Mouse (Mus musculus) thymus, adult 2 months (tissue): ENCODE measurements around the gene Zfp719. TPM values are rescaled to one million over a fixed set of nuclear protein-coding genes. Genes with fewer than 3 reads are reported as not detected.

ENCODE experiments used
- DNase-seq: peaks from one replicate; pipeline ENCODE4 v3.0.0; 2021
- H3K27ac ChIP-seq: fragments of 200-500 bp; 2 replicates; pipeline ENCODE4 v1.5.1; 2012; ENCODE audit warnings: low read length, control low read depth; ENCODE audit not compliant: control insufficient read depth, insufficient read depth
- H3K27me3 ChIP-seq: fragments of 200-500 bp; 2 replicates; pipeline ENCODE4 v1.6.1; 2012; ENCODE audit warnings: mild to moderate bottlenecking, low read length, moderate library complexity, mixed read lengths; ENCODE audit not compliant: control insufficient read depth, insufficient read depth
- H3K36me3 ChIP-seq: fragments of 200-500 bp; 2 replicates; pipeline ENCODE4 v1.6.1; 2012; ENCODE audit warnings: mild to moderate bottlenecking, low read length, moderate library complexity; ENCODE audit not compliant: control insufficient read depth, insufficient read depth
- H3K4me1 ChIP-seq: fragments of 200-500 bp; replicated peaks from 2 replicates; pipeline ENCODE4 v1.6.1; 2012; ENCODE audit warnings: low read length; ENCODE audit not compliant: control insufficient read depth, insufficient read depth
- H3K4me3 ChIP-seq: fragments of 200-500 bp; 2 replicates; pipeline ENCODE4 v1.5.1; 2012; ENCODE audit warnings: mild to moderate bottlenecking, low read length, control low read depth, moderate library complexity; ENCODE audit not compliant: control insufficient read depth, insufficient read depth
- CTCF ChIP-seq: fragments of 200-500 bp; IDR thresholded peaks from 2 replicates; pipeline ENCODE4 v1.5.1; 2012; ENCODE audit warnings: mild to moderate bottlenecking, control low read depth, low read length, moderate library complexity, borderline replicate concordance; ENCODE audit not compliant: control insufficient read depth, poor library complexity, insufficient read depth; ENCODE audit errors: extremely low read depth
- POLR2A ChIP-seq: fragments of 200-500 bp; IDR thresholded peaks from 2 replicates; pipeline ENCODE4 v1.6.1; 2012; ENCODE audit warnings: mild to moderate bottlenecking, low read length, control low read depth, moderate library complexity; ENCODE audit not compliant: control insufficient read depth, poor library complexity, insufficient read depth; ENCODE audit errors: extremely low read depth
- WGBS: fragments of 180-500 bp; shearing (Covaris S2); methylation state at CpG from one replicate; pipeline ENCODE4 v1.1.7; 2018; 5-methylcytosine and 5-hydroxymethylcytosine counted together
- polyA plus RNA-seq: library from polyadenylated mRNA; depleted of rRNA; stranded (reverse); fragments of >200 nt; gene quantifications from 2 replicates; pipeline ENCODE4 v1.2.3, GENCODE M21; 2012

The Zfp719 gene
- polyA plus RNA-seq, 1 experiment, result 2.7 TPM

- Histone ChIP-seq H3K4me3 (no peak overlapping the region), H3K36me3 (no peaks in the 10 kb centered on the region), H3K27ac (no peak overlapping the region), H3K4me1 (no peaks in the 10 kb centered on the region), H3K27me3 (no peaks in the 10 kb centered on the region)
- TF ChIP-seq POLR2A (no peak), CTCF (no peak)
- WGBS, result 56% methylated on average over 5 of the region's 5 CpGs
- no peak for DNase-seq
These were observed 31.7 kb upstream of the Zfp719 start for GRCm38 (mm10) chr7:43547666-43548065.

GRCm38 (mm10) chr7:43548206-43548605, 31.2 kb upstream of the Zfp719 start:
- Histone ChIP-seq H3K4me3 (no peak overlapping the region), H3K4me1 (no peaks in the 10 kb centered on the region), H3K27ac (no peak overlapping the region), H3K27me3 (no peaks in the 10 kb centered on the region), H3K36me3 (no peaks in the 10 kb centered on the region)
- WGBS, result 90% methylated on average over 4 of the region's 4 CpGs
- no peak for DNase-seq
- no peak for TF ChIP-seq POLR2A
- TF ChIP-seq CTCF, result no peak

DNA sequence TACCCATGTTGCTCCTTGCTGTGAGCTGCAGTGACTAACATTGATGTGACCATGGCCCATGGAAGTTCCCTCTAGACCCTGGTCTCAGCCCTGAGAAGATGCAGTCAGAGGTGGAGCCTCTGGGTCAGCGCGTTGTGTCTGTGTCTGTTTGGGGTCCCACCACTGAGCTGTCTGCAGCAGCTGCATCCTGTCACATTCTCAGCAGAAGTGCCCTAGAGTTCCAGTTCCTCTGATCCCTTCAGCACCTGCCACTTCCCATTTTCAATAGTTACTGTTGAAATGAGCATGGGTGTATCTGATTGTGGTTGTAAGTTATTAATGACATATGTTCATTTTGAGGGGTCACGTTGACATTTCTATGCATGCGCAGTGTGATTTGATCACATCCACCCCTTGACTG, 26.3 kb upstream of the Zfp719 start:
- peak; percentile 6 for DNase-seq

DNA sequence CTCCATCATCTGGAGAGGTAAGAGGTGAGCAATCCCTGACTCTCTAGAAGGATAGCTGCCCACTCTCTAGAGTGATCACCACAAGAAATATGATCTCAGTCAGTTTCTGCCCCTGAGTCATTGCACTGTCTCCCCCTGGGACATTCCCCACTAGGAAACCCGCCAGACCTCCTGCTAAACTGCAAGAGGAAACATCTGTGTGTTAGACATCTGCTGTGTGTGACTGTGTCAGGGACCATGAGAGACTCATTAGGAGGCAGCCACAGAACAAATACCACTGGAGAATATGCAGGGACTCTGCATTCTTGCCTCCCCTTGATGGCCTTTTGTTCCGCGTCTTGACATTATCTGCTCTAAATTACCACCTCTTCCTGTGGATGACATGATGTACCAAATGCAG, 24.9 kb upstream of the Zfp719 start:
- 14% methylated on average over 3 of the region's 3 CpGs for WGBS
- Histone ChIP-seq H3K27ac (no peak overlapping the region), H3K4me3 (no peak overlapping the region), H3K36me3 (no peaks in the 10 kb centered on the region), H3K4me1 (0 out of 2 replicates have a peak, but pooled peaks cover 2% of the 10 kb centered on the region), H3K27me3 (no peaks in the 10 kb centered on the region)
- no peak for TF ChIP-seq CTCF
- no peak for TF ChIP-seq POLR2A
- DNase-seq, result no peak

More for the DNA sequence above, 26.3 kb upstream of the Zfp719 start:
- Histone ChIP-seq H3K36me3 (no peaks in the 10 kb centered on the region), H3K4me1 (0 out of 2 replicates have a peak, but pooled peaks cover 2% of the 10 kb centered on the region), H3K4me3 (no peak overlapping the region), H3K27me3 (no peaks in the 10 kb centered on the region), H3K27ac (no peak overlapping the region)
- TF ChIP-seq CTCF, result no peak
- no peak for TF ChIP-seq POLR2A
- WGBS, result 15% methylated on average over 4 of the region's 4 CpGs

- Histone ChIP-seq H3K27me3 (no peaks in the 10 kb centered on the region), H3K27ac (no peak overlapping the region), H3K4me3 (no peak overlapping the region), H3K36me3 (no peaks in the 10 kb centered on the region), H3K4me1 (0 out of 2 replicates have a peak, but pooled peaks cover 2% of the 10 kb centered on the region)
- no peak for TF ChIP-seq CTCF
- TF ChIP-seq POLR2A, result no peak
- DNase-seq, result no peak
- 86% methylated on average over 5 of the region's 5 CpGs for WGBS
These were observed 24.1 kb upstream of the Zfp719 start for GRCm38 (mm10) chr7:43555351-43555750.

- no peak overlapping the region for H3K4me3 ChIP-seq
- H3K4me1 ChIP-seq, result 0 out of 2 replicates have a peak, but pooled peaks cover 2% of the 10 kb centered on the region
- no peak for DNase-seq
- WGBS, result 98% methylated on average over 1 of the region's 1 CpGs
- no peaks in the 10 kb centered on the region for H3K36me3 ChIP-seq
- no peaks in the 10 kb centered on the region for H3K27me3 ChIP-seq
- no peak overlapping the region for H3K27ac ChIP-seq
- TF ChIP-seq POLR2A (no peak), CTCF (no peak)
These were observed 22.5 kb upstream of the Zfp719 start for GRCm38 (mm10) chr7:43556901-43557300.
